Mouse (Mus musculus) liver (tissue): ENCODE results near the gene Pigm.

ENCODE experiments used
- DNase-seq: peaks from one replicate; pipeline ENCODE4 v3.0.0-alpha.2; 2020; ENCODE audit warnings: mixed read lengths

Pigm gene

GRCm38 (mm10) chr1:172352453-172352852, 23.9 kb upstream of the Pigm start:
- DNase-seq, result no peak

GRCm38 (mm10) chr1:172355336-172355735, 21.0 kb upstream of the Pigm start:
- no peak for DNase-seq

GRCm38 (mm10) chr1:172357550-172357949, 18.8 kb upstream of the Pigm start:
- peak; percentile 42 for DNase-seq

- DNase-seq, result no peak
Observed at GRCm38 (mm10) chr1:172358341-172358740, 18.0 kb upstream of the Pigm start.

GRCm38 (mm10) chr1:172364684-172365083, 11.7 kb upstream of the Pigm start:
- peak; percentile 63 for DNase-seq

GRCm38 (mm10) chr1:172368768-172369418, 7.5 kb upstream of the Pigm start:
- peak; percentile 56 for DNase-seq

GRCm38 (mm10) chr1:172376758-172377458, 562 bp downstream of the Pigm start:
- DNase-seq, result peak; percentile 18

GRCm38 (mm10) chr1:172380066-172380465, 3.7 kb downstream of the Pigm start:
- DNase-seq, result no peak

GRCm38 (mm10) chr1:172382090-172382489, 5.7 kb downstream of the Pigm start:
- DNase-seq, result no peak

- DNase-seq, result no peak
Observed at GRCm38 (mm10) chr1:172387246-172387645, 10.9 kb downstream of the Pigm start.

GRCm38 (mm10) chr1:172390769-172391168, 14.4 kb downstream of the Pigm start:
- no peak for DNase-seq

GRCm38 (mm10) chr1:172391807-172392581, 15.6 kb downstream of the Pigm start:
- no peak for DNase-seq

- no peak for DNase-seq
Observed at GRCm38 (mm10) chr1:172392643-172393170, 16.4 kb downstream of the Pigm start.

- no peak for DNase-seq
Observed at GRCm38 (mm10) chr1:172393739-172394138, 17.4 kb downstream of the Pigm start.

GRCm38 (mm10) chr1:172396996-172397752, 20.8 kb downstream of the Pigm start:
- no peak for DNase-seq

- DNase-seq, result no peak
Observed at GRCm38 (mm10) chr1:172406077-172406706, 29.8 kb downstream of the Pigm start.

- no peak for DNase-seq
Observed at GRCm38 (mm10) chr1:172408996-172409395, 32.6 kb downstream of the Pigm start.

GRCm38 (mm10) chr1:172409431-172409830, 33.1 kb downstream of the Pigm start:
- DNase-seq, result no peak

GRCm38 (mm10) chr1:172410806-172411205, 34.5 kb downstream of the Pigm start:
- DNase-seq, result peak; percentile 60

GRCm38 (mm10) chr1:172412204-172412603, 35.9 kb downstream of the Pigm start:
- DNase-seq, result peak; percentile 65

- DNase-seq, result no peak
Observed at GRCm38 (mm10) chr1:172413491-172414230, 37.3 kb downstream of the Pigm start.

- DNase-seq, result no peak
Observed at GRCm38 (mm10) chr1:172414231-172414585, 37.9 kb downstream of the Pigm start.
